Mouse (Mus musculus) cerebellum, adult 2 months (tissue): ENCODE results near the gene Slc24a3.

Source experiments
- CTCF ChIP-seq: fragments of 200-500 bp; IDR thresholded peaks from 2 replicates; pipeline ENCODE4 v1.5.1; 2011; ENCODE audit warnings: low read depth, mild to moderate bottlenecking, control low read depth, low read length, moderate library complexity, borderline replicate concordance; ENCODE audit not compliant: insufficient read depth
- POLR2A ChIP-seq: fragments of 200-500 bp; IDR thresholded peaks from 2 replicates; pipeline ENCODE4 v1.6.1; 2011; ENCODE audit warnings: low read length, control low read depth, borderline replicate concordance; ENCODE audit not compliant: insufficient read depth

DNA sequence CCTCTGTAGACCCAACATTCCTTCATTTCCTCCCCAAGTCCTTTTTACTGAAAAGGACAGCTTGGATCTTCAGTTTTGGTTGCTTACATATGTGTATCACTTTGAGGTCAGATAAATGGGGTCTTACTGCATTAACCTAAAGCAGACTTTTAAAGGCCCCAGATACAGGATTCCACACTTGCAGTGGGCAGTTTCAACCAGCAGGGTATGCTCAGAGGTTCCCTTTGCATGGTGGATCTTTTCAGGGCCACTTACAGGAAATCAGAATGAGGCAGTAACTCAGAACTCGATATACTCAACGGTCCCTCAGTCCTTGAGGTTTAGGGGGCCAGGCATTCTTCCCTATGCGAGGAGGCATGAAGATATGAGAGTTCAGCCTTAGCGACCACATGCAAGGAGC is 101.9 kb downstream of the Slc24a3 start:
- no peak for TF ChIP-seq CTCF
- no peak for TF ChIP-seq POLR2A
